Mouse (Mus musculus) erythroblast, embryonic 14.5 days (primary cell): ENCODE data around the gene Psmb3.

ENCODE experiments used
- GATA1 ChIP-seq: IDR thresholded peaks from 2 replicates; pipeline ENCODE4 v1.6.1; 2012; ENCODE audit warnings: low read length, inconsistent platforms, mixed read lengths
- TAL1 ChIP-seq: IDR thresholded peaks from 3 replicates; pipeline ENCODE4 v1.6.1; 2012; ENCODE audit warnings: low read length, inconsistent platforms, mixed read lengths

- TF ChIP-seq TAL1: no peak
- no peak for TF ChIP-seq GATA1
These were observed 20.5 kb downstream of the Psmb3 start for GRCm38 (mm10) chr11:97723709-97724108.
